Mouse (Mus musculus) forebrain, embryonic 10.5 days (tissue): ENCODE results near the gene Zscan12. TPM values are rescaled to one million over a fixed set of nuclear protein-coding genes. Genes with fewer than 3 reads are reported as not detected.
A peak's percentile ranks its signal among the peaks of the same experiment; 100 is the strongest.
"Not testable (repeated sequence)": the region's sequence is repeated elsewhere in the genome, so short reads cannot be mapped to it uniquely, and the experiment has no call there.

Experiments
- DNase-seq: peaks from one replicate; pipeline ENCODE4 v3.0.0-alpha.2; 2017; ENCODE audit warnings: low spot score; ENCODE audit errors: extremely low spot score
- H3K27ac ChIP-seq: fragments of 300-500 bp; sonication (generic); 2 replicates; pipeline ENCODE4 v1.5.1; 2016; ENCODE audit warnings: mild to moderate bottlenecking
- H3K27me3 ChIP-seq: fragments of 300-500 bp; sonication (generic); 2 replicates; pipeline ENCODE4 v1.6.1; 2016; ENCODE audit warnings: mild to moderate bottlenecking; ENCODE audit not compliant: poor library complexity, severe bottlenecking
- H3K36me3 ChIP-seq: fragments of 300-500 bp; sonication (generic); replicated peaks from 2 replicates; pipeline ENCODE4 v1.6.1; 2016; ENCODE audit warnings: mild to moderate bottlenecking, moderate library complexity
- H3K4me1 ChIP-seq: fragments of 300-500 bp; sonication (generic); 2 replicates; pipeline ENCODE4 v1.6.1; 2016
- H3K4me3 ChIP-seq: fragments of 300-500 bp; sonication (generic); 2 replicates; pipeline ENCODE4 v1.5.1; 2016; ENCODE audit warnings: mild to moderate bottlenecking, moderate library complexity
- H3K9me3 ChIP-seq: fragments of 300-500 bp; sonication (generic); 2 replicates; pipeline ENCODE4 v1.6.1; 2016; ENCODE audit warnings: mild to moderate bottlenecking, moderate library complexity
- WGBS: fragments of 180-500 bp; shearing (Covaris S2); methylation state at CpG from one replicate; pipeline ENCODE4 v1.1.7; 2016; 5-methylcytosine and 5-hydroxymethylcytosine counted together
- polyA plus RNA-seq: library from polyadenylated mRNA; unstranded; fragments of >200 nt; fragmentation: Nextera tagmentation; extraction: Ambion mirVana; gene quantifications from 2 replicates; pipeline ENCODE4 v1.2.1, GENCODE M21; 2016

The Zscan12 gene
- polyA plus RNA-seq, 1 experiment from 2014 or later: 18.9 TPM

DNA sequence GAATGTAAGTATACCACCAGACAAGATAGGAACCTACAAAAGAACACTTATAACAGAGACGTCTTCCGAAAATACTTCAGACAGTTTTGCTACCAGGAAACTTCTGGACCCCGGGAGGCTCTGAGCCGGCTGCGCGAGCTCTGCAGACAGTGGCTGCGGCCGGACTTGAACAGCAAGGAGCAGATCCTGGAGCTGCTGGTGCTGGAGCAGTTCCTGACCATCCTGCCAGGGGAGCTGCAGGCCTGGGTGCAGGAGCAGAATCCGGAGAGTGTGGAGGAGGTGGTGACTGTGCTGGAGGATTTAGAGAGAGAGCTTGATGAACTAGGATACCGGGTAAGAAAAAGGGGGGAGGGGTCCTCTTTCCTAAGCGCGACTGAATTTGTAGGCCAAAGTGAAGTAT, 1.1 kb downstream of the Zscan12 start:
- H3K4me3 ChIP-seq: peak overlapping the region; percentile 84
- H3K27ac ChIP-seq: no peak overlapping the region
- peak; percentile 15 for DNase-seq
- H3K9me3 ChIP-seq: no peaks in the 10 kb centered on the region
- no peaks in the 10 kb centered on the region for H3K27me3 ChIP-seq
- peaks cover 22% of the 10 kb centered on the region for H3K4me1 ChIP-seq
- 67% methylated on average over 12 of the region's 12 CpGs for WGBS
- H3K36me3 ChIP-seq: peaks cover 38% of the 10 kb centered on the region

DNA sequence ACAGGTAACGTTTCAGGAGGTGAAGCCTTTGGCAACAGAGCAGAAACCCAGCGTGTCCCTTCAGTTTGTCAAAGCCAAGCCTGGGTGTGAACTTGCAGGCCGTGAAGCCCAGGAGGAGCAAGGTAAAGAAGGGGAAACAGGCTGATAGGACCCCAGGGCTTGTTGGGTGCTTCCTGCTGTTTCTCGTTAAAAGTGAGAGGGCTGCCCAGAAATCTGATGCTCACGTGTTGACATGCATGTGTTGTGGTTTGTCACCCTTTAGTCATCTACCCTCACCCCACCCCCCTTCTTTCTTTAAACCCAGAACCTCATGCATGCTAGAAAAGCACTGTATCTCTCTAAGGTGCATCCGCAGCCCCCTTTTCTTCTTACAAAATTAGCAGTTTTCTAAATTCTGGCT, 4.0 kb downstream of the Zscan12 start:
- H3K36me3 ChIP-seq: peaks cover 67% of the 10 kb centered on the region
- WGBS: 78% methylated on average over 6 of the region's 6 CpGs
- peaks cover 22% of the 10 kb centered on the region for H3K4me1 ChIP-seq
- no peaks in the 10 kb centered on the region for H3K27me3 ChIP-seq
- H3K27ac ChIP-seq: no peak overlapping the region
- no peak for DNase-seq
- H3K9me3 ChIP-seq: no peaks in the 10 kb centered on the region
- no peak overlapping the region for H3K4me3 ChIP-seq

DNA sequence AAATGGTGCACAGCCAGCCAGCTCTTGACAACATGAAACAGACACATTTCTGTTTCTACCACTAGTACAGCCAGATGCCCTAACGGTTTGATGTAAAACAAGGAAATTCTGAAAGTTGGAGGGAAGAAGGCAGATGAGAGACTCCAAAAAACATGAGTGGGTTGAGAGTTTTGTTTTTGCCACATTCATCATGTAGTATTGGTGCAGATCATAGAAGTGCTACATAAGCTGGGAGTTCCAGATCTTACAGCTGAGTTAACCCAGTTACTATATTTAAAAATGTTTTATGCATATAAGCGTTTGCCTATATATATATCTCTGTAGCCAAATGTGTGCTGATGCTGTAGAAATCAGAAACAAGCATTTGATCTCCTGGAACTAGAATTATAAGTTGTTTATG, 10.1 kb downstream of the Zscan12 start:
- Histone ChIP-seq H3K4me3 (no peak overlapping the region), H3K4me1 (no peaks in the 10 kb centered on the region), H3K27ac (no peak overlapping the region), H3K9me3 (no peaks in the 10 kb centered on the region), H3K36me3 (peaks cover 47% of the 10 kb centered on the region), H3K27me3 (no peaks in the 10 kb centered on the region)
- DNase-seq: no peak
- 95% methylated on average over 2 of the region's 2 CpGs for WGBS

DNA sequence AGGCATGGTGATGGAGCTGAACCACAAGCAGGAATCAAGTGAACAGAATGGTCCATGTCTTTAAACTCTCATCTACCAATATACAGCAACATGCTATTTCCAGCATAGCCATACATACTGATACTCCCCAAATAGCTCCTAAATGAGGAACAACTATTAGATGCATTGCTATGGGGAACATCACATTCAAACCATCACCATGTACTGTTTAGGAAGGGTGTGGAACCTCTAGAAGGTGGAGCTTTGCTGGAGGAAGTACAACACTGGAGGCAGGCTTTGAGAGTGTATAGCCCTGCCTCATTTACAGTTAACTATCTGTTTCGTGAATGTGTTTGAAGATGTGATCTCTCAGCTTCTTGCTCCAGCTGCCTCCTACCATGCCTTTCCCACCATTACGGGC, 15.2 kb downstream of the Zscan12 start:
- WGBS: 92% methylated on average over 2 of the region's 2 CpGs
- H3K4me1 ChIP-seq: no peaks in the 10 kb centered on the region

DNA sequence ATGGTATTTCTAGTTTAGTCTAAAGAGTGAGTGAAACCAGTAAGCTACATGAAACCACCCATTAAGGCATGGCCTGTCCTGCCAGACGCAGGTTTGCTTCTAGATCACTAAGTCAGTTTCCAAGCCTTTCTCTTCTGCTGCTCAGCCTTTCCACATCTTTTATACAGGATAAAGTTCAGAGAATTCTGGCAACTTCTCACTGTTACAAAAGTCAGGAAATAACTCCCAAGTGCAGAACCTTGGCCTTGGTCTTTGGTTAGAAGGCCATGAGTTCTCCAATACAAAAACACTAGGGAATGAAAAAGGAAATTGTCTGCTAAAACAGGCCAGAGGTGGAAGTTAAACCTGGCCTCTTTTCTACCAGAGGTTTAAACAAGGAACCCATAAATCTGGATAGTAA, 32.6 kb downstream of the Zscan12 start:
- 89% methylated on average over 1 of the region's 1 CpGs for WGBS
- Histone ChIP-seq H3K4me3 (no peak overlapping the region), H3K9me3 (no peaks in the 10 kb centered on the region; the same call in 1 of the 2 replicates)

More for the DNA sequence above, 15.2 kb downstream of the Zscan12 start:
- no peak overlapping the region for H3K4me3 ChIP-seq
- H3K27ac ChIP-seq: no peak overlapping the region
- peaks cover 4% of the 10 kb centered on the region; the same call in 1 of the 2 replicates for H3K36me3 ChIP-seq
- no peaks in the 10 kb centered on the region for H3K27me3 ChIP-seq
- no peaks in the 10 kb centered on the region for H3K9me3 ChIP-seq
- DNase-seq: no peak

GRCm38 (mm10) chr13:21395623-21396022, 33.0 kb downstream of the Zscan12 start:
- Histone ChIP-seq H3K36me3 (peaks cover 87% of the 10 kb centered on the region), H3K27ac (no peak overlapping the region), H3K4me1 (no peaks in the 10 kb centered on the region), H3K27me3 (no peaks in the 10 kb centered on the region), H3K9me3 (no peaks in the 10 kb centered on the region; the same call in 1 of the 2 replicates), H3K4me3 (no peak overlapping the region)
- WGBS: 92% methylated on average over 6 of the region's 6 CpGs
- DNase-seq: no peak

More for the DNA sequence above, 32.6 kb downstream of the Zscan12 start:
- H3K27me3 ChIP-seq: no peaks in the 10 kb centered on the region
- H3K36me3 ChIP-seq: peaks cover 87% of the 10 kb centered on the region
- no peaks in the 10 kb centered on the region for H3K4me1 ChIP-seq
- DNase-seq: no peak
- no peak overlapping the region for H3K27ac ChIP-seq

GRCm38 (mm10) chr13:21396048-21396447, 33.4 kb downstream of the Zscan12 start:
- not testable (repeated sequence) for H3K27ac ChIP-seq, DNase-seq, H3K4me3 ChIP-seq, H3K4me1 ChIP-seq, H3K27me3 ChIP-seq, H3K9me3 ChIP-seq
- peaks cover 86% of the 10 kb centered on the region for H3K36me3 ChIP-seq
- 90% methylated on average over 13 of the region's 18 CpGs for WGBS

DNA sequence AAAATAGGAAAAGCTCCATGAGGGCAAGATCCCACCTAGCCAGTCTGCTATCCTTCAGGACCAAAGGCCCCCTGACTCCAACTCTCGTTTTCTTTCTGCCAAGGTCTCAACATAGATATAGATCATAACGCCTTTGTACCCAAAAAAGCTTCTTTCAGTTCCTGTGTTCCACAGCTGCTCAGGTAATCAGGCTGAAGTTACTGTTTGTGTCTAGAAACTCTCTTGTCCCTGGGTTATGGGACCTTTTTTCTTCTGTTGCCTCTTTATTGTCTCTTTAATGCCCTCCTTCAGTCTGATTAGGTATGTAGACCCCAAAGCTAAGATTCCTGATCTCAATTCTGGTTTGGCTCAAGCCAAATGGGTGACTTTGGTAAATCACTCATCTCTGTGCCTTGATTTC, 34.9 kb downstream of the Zscan12 start:
- H3K27ac ChIP-seq: no peak overlapping the region
- no peaks in the 10 kb centered on the region; the same call in 1 of the 2 replicates for H3K9me3 ChIP-seq
- H3K4me3 ChIP-seq: no peak overlapping the region
- WGBS: 88% methylated on average over 2 of the region's 2 CpGs
- peaks cover 13% of the 10 kb centered on the region for H3K4me1 ChIP-seq
- H3K36me3 ChIP-seq: peaks cover 72% of the 10 kb centered on the region
- no peak for DNase-seq
- H3K27me3 ChIP-seq: no peaks in the 10 kb centered on the region

GRCm38 (mm10) chr13:21401166-21401565, 38.5 kb downstream of the Zscan12 start:
- Histone ChIP-seq H3K27ac (no peak overlapping the region), H3K4me1 (peaks cover 16% of the 10 kb centered on the region), H3K9me3 (no peaks in the 10 kb centered on the region), H3K4me3 (peak overlapping the region; percentile 87), H3K27me3 (peaks cover 3% of the 10 kb centered on the region; the same call in 1 of the 2 replicates), H3K36me3 (peaks cover 36% of the 10 kb centered on the region)
- WGBS: 88% methylated on average over 3 of the region's 3 CpGs
- DNase-seq: no peak

DNA sequence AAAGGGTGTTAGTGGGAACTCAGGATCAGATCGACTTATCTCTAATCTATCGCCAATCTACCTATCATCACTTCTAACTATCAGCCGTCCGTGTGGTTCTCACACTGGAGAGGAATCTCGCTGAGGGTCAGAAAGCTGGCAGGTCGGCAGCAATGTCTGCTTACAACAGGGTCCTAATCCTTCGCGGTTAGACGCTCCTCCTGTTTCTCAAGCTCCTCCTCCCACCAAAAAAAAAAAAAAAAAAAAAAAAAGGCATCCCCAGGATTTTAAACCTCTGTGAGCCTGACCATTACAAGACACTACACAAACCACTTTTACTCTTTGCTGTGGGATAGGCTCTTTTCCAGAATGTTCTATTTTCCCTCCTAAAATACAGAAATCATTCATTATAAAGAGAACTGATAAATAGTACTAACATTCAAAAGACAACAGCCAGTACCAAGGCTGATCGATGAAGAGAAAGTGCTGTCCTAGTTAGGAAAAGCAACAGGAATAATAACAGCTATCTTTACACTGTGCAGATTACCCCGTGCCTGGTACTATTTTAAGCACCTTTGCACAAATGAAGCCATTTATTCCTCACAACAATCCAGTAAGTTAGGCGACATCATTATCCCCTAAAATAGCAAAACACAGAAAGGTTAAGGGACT, 39.1 kb downstream of the Zscan12 start:
- Histone ChIP-seq H3K27ac (peak overlapping the region; percentile 94), H3K27me3 (peaks cover 3% of the 10 kb centered on the region; the same call in 1 of the 2 replicates), H3K4me1 (peaks cover 16% of the 10 kb centered on the region), H3K4me3 (peak overlapping the region; percentile 87), H3K36me3 (peaks cover 30% of the 10 kb centered on the region), H3K9me3 (no peaks in the 10 kb centered on the region)
- DNase-seq: no peak
- 14% methylated on average over 12 of the region's 12 CpGs for WGBS

DNA sequence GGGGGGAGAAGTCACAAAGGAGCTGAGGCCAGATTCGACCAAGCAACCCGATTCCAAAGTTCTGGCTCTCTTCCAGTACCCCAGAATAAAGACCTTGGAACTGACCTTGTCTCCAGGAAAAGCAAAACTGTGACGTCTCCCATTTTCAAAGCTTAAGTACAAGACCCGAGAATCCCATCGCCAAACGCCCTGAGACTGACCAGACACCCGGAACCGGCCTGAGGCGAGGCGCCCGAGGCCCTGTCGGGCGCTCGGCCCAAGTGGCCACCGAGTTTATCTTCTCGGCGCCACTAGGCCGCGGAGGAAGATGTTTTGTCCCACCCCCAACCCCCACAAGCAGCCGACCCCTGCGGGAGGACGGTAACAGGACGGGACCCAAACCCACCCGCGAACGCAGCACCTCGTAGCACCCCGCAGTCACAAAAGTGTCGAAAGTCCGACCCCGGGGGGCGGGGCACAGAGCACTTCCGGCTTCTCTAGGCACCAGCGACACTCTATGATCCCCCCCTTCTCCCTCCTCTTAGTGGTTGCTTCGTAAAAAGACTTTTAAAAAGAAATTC, 39.7 kb downstream of the Zscan12 start, which contains the start of gene Zkscan3:
TSS of gene Zkscan3 (minus strand) at position 469 of the 560 bp plus-strand sequence.
- Histone ChIP-seq H3K4me1 (peaks cover 16% of the 10 kb centered on the region), H3K9me3 (no peaks in the 10 kb centered on the region), H3K4me3 (peak within 1 kb of the TSS; percentile 87), H3K27ac (peak within 1 kb of the TSS; percentile 94), H3K27me3 (peaks cover 3% of the 10 kb centered on the region; the same call in 1 of the 2 replicates), H3K36me3 (peaks cover 26% of the 10 kb centered on the region)
- peak; percentile 83 for DNase-seq
- under 1% methylated on average over 35 of the region's 35 CpGs for WGBS

GRCm38 (mm10) chr13:21402848-21403247, 40.2 kb downstream of the Zscan12 start:
- Histone ChIP-seq H3K4me3 (peak overlapping the region; percentile 87), H3K4me1 (peaks cover 19% of the 10 kb centered on the region), H3K9me3 (no peaks in the 10 kb centered on the region), H3K27me3 (peaks cover 3% of the 10 kb centered on the region; the same call in 1 of the 2 replicates), H3K36me3 (peaks cover 24% of the 10 kb centered on the region), H3K27ac (peak overlapping the region; percentile 94)
- 0% methylated on average over 2 of the region's 2 CpGs for WGBS
- no peak for DNase-seq

DNA sequence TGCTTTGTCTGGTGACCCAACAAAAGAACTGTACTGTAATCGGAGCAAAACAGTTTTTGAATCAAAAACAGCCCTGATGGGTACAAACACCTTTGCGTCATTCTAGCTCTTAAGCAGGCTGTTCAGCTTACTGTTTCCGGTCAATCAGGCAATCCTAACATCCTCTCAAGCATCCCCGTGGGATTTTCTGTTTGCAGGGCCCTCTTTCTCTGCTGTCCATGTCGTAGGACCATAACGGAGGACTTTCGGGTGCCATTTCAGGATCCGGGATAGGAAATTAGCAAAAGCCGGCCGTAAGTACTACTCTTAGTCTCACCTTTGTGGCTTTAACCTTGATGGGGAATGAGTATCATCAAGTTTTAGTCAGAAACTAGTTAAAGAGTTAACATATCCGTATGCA, 44.7 kb downstream of the Zscan12 start:
- Histone ChIP-seq H3K4me3 (0 out of 2 replicates have a peak overlapping the region, but pooled peaks have one; percentile 60), H3K4me1 (peaks cover 17% of the 10 kb centered on the region), H3K27me3 (peaks cover 10% of the 10 kb centered on the region; the same call in 1 of the 2 replicates), H3K9me3 (no peaks in the 10 kb centered on the region), H3K27ac (no peak overlapping the region), H3K36me3 (no peaks in the 10 kb centered on the region)
- DNase-seq: no peak
- 82% methylated on average over 11 of the region's 11 CpGs for WGBS
